Mouse (Mus musculus) thymus, adult 2 months (tissue): ENCODE data around the gene Opcml.

Source experiments
- CTCF ChIP-seq: fragments of 200-500 bp; IDR thresholded peaks from 2 replicates; pipeline ENCODE4 v1.5.1; 2012; ENCODE audit warnings: mild to moderate bottlenecking, control low read depth, low read length, moderate library complexity, borderline replicate concordance; ENCODE audit not compliant: control insufficient read depth, poor library complexity, insufficient read depth; ENCODE audit errors: extremely low read depth
- POLR2A ChIP-seq: fragments of 200-500 bp; IDR thresholded peaks from 2 replicates; pipeline ENCODE4 v1.6.1; 2012; ENCODE audit warnings: mild to moderate bottlenecking, low read length, control low read depth, moderate library complexity; ENCODE audit not compliant: control insufficient read depth, poor library complexity, insufficient read depth; ENCODE audit errors: extremely low read depth

- no peak for TF ChIP-seq CTCF
- no peak for TF ChIP-seq POLR2A
Observed at GRCm38 (mm10) chr9:28445863-28446262, 655.3 kb downstream of the Opcml start.
